ENCODE assay signal across 21 mouse cellular contexts in the genomic region with DNA sequence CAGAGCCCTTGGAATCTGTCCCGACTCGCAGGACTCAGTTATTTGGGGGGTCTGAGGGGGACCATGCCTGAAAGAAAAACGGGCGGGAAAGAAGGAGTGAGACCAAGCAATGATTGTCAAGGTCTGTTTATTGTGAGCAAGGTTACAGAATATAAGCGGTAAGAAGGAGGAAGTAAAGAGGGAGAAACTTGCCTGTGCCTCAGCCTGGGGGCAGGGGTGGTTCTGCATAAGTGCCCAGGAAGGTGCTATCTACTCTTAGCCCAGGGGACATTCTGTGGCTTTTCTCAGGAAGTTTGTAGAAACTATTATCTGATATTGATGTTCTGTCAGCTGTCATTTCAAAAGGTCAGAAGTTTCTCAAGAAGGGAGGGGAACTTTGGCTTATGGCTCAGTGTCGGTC. TPM values are rescaled to one million over a fixed set of nuclear protein-coding genes. Genes with fewer than 3 reads are reported as not detected.
"Had no signal": no experiment of that assay in that cellular context is flagged by ENCODE, and none has a peak within 500 bp of the region (broad histone marks: within the 10 kb centered on the region; RNA-seq: fewer than 3 reads in every experiment).

No protein-coding gene starts in this region.

RNA-seq across cellular contexts. Expression of a gene that starts 16.0 kb away (rescaled TPM):
- total RNA-seq: megakaryocyte, adult 5-6 weeks; megakaryocyte-erythroid progenitor cell, adult 5-6 weeks had no signal
- polyA plus RNA-seq: liver, embryonic 11.5 days; liver, embryonic 13.5 days; liver, embryonic 15.5 days; liver, postnatal 0 days; lung, adult 2 months; lung, embryonic 15.5 days; lung, postnatal 0 days; midbrain, embryonic 10.5 days; midbrain, embryonic 12.5 days; midbrain, embryonic 14.5 days; midbrain, embryonic 16.5 days; myocyte; neural tube, embryonic 12.5 days; neural tube, embryonic 14.5 days; small intestine, adult 2 months; stomach, embryonic 15.5 days; stomach, postnatal 0 days; testis, adult 2 months; thymus, adult 2 months had no signal
